Mouse (Mus musculus): Measurements from ENCODE around the gene Rhox3f. TPM values are rescaled to one million over a fixed set of nuclear protein-coding genes. Genes with fewer than 3 reads are reported as not detected.
"Not testable (repeated sequence)": the region's sequence is repeated elsewhere in the genome, so short reads cannot be mapped to it uniquely, and the experiment has no call there.

Gene Rhox3f
- total RNA-seq (2014; fragmentation: Nextera tagmentation) (not detected in 2 replicates), total RNA-seq (2017) (not detected in 2 replicates), polyA plus RNA-seq (2012) (not detected in 2 replicates)

DNA sequence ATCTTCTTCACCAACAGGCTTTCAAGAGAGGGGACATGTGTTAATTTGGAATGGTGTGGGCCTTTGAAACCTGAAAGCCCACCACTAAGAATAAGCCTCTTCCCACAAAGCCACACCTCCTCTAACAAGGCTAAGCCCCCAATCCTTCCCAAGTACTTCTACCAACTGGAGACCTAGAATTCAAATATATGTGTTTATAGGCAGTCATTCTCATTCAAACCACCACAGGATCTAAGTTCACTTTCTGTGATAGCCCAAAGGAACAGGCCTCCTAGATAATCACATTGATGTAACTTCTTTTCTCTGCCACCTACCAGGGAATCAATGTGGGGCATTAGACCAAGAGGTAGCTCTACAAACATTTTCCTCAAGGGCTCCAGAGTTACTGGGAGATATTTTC, at the start of gene Rhox3f:
TSS of gene Rhox3f (plus strand) at position 301 of the 400 bp plus-strand sequence.
- not testable (repeated sequence) for ATAC-seq (ENCODE audit: extremely low read depth, insufficient number of reproducible peaks, low FRiP score, poor library complexity, severe bottlenecking); H3K36me3 ChIP-seq (replicated peaks); H3K27me3 ChIP-seq (ENCODE audit: insufficient read depth, low read length); H3K9me3 ChIP-seq (replicated peaks); H3K4me1 ChIP-seq (ENCODE audit: insufficient read depth, low read depth, low read length); DNase-seq (ENCODE audit: low spot score); H3K4me3 ChIP-seq (ENCODE audit: low read depth, low read length)

- not testable (repeated sequence) for ATAC-seq (ENCODE audit: extremely low read depth, insufficient number of reproducible peaks, low FRiP score, poor library complexity, severe bottlenecking); DNase-seq (ENCODE audit: low spot score); H3K27me3 ChIP-seq (ENCODE audit: insufficient read depth, low read length); H3K36me3 ChIP-seq (replicated peaks); H3K4me1 ChIP-seq (ENCODE audit: insufficient read depth, low read depth, low read length); H3K4me3 ChIP-seq (ENCODE audit: low read depth, low read length); H3K9me3 ChIP-seq (replicated peaks)
These were observed 39.1 kb upstream of the Rhox3f start, which contains the start of gene Rhox3e for GRCm38 (mm10) chrX:37541719-37542118. Gene Rhox3e (plus strand): TSS chrX:37542019.

DNA sequence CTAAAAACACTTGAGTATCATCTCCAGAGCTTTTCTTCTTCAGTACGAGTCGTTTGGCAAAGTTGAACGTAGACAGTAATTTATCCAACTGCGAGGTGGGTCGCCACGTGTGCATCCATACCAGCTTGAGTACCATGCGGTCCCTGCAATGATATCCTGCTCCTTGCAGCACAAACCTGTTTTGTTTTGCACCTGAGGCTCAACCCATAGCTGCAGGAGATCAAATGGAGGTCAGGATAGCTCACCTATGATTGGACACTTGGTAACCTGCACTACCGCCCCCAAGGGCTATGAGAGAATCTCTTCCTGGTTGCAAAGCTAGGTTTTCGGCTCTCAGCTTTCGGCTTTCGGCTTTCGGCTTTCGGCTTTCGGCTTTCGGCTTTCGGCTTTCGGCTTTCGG, 23.7 kb upstream of the Rhox3f start, which contains the start of gene Rhox4e:
TSS of gene Rhox4e (plus strand) at position 301 of the 400 bp plus-strand sequence.
- not testable (repeated sequence) for DNase-seq (ENCODE audit: low spot score); H3K9me3 ChIP-seq (replicated peaks); H3K36me3 ChIP-seq (replicated peaks); H3K4me3 ChIP-seq (ENCODE audit: low read depth, low read length); H3K4me1 ChIP-seq (ENCODE audit: insufficient read depth, low read depth, low read length); ATAC-seq (ENCODE audit: extremely low read depth, insufficient number of reproducible peaks, low FRiP score, poor library complexity, severe bottlenecking); H3K27me3 ChIP-seq (ENCODE audit: insufficient read depth, low read length)

- not testable (repeated sequence) for H3K27me3 ChIP-seq (ENCODE audit: insufficient read depth, low read length); DNase-seq (ENCODE audit: low spot score); H3K4me3 ChIP-seq (ENCODE audit: low read depth, low read length); H3K36me3 ChIP-seq (replicated peaks); ATAC-seq (ENCODE audit: extremely low read depth, insufficient number of reproducible peaks, low FRiP score, poor library complexity, severe bottlenecking); H3K4me1 ChIP-seq (ENCODE audit: insufficient read depth, low read depth, low read length); H3K9me3 ChIP-seq (replicated peaks)
These were observed 9.7 kb upstream of the Rhox3f start, which contains the start of gene Rhox2f for GRCm38 (mm10) chrX:37571105-37571504. Gene Rhox2f (plus strand): TSS chrX:37571405.

DNA sequence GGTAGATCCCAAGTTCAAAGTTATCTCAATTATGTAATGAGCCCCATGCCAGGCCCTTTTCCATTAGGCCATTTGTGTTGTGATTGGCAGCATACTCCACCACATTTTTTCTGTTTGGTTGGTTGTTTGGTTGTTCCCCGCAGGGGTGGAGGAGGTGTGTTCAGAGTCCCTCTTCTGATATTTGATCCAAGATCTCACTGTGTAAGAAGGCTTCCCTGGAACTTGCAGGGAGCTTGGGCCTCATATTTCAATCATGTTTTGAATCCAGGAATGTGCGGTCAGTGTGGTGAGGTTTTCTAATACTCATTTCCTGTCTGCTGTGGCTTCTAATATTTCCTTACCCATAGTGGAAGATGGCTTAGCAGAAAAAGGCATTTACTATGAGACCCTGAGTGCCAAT, 8.2 kb upstream of the Rhox3f start:
- H3K4me3 ChIP-seq (ENCODE audit: low read depth, low read length); ATAC-seq (ENCODE audit: extremely low read depth, insufficient number of reproducible peaks, low FRiP score, poor library complexity, severe bottlenecking); DNase-seq (ENCODE audit: low spot score); H3K4me1 ChIP-seq (ENCODE audit: insufficient read depth, low read depth, low read length); H3K36me3 ChIP-seq (replicated peaks); H3K9me3 ChIP-seq (replicated peaks); H3K27me3 ChIP-seq (ENCODE audit: insufficient read depth, low read length): not testable (repeated sequence)

GRCm38 (mm10) chrX:37607604-37608003, 26.8 kb downstream of the Rhox3f start, which contains the start of gene Rhox4f:
Gene Rhox4f (minus strand): TSS chrX:37607704.
- H3K36me3 ChIP-seq (replicated peaks); H3K9me3 ChIP-seq (replicated peaks); H3K4me1 ChIP-seq (ENCODE audit: insufficient read depth, low read depth, low read length); DNase-seq (ENCODE audit: low spot score); H3K4me3 ChIP-seq (ENCODE audit: low read depth, low read length); H3K27me3 ChIP-seq (ENCODE audit: insufficient read depth, low read length); ATAC-seq (ENCODE audit: extremely low read depth, insufficient number of reproducible peaks, low FRiP score, poor library complexity, severe bottlenecking): not testable (repeated sequence)

GRCm38 (mm10) chrX:37628512-37628911, 47.7 kb downstream of the Rhox3f start, which contains the start of gene Rhox3g:
Gene Rhox3g (minus strand): TSS chrX:37628612.
- not testable (repeated sequence) for ATAC-seq (ENCODE audit: extremely low read depth, insufficient number of reproducible peaks, low FRiP score, poor library complexity, severe bottlenecking); H3K4me3 ChIP-seq (ENCODE audit: low read depth, low read length)

More at GRCm38 (mm10) chrX:37628512-37628911, 47.7 kb downstream of the Rhox3f start, which contains the start of gene Rhox3g:
- DNase-seq (ENCODE audit: low spot score); H3K36me3 ChIP-seq (replicated peaks); H3K27me3 ChIP-seq (ENCODE audit: insufficient read depth, low read length); H3K9me3 ChIP-seq (replicated peaks); H3K4me1 ChIP-seq (ENCODE audit: insufficient read depth, low read depth, low read length): not testable (repeated sequence)

Other genes starting within 250 kb of the Rhox3f start
Only the 20 nearest of the 21 such genes appear.
- gene Rhox3a2, start 201.0 kb upstream of the Rhox3f start, total RNA-seq (2014; fragmentation: Nextera tagmentation) = not detected in 2 replicates
- gene Rhox3a2, start 201.0 kb upstream of the Rhox3f start, total RNA-seq (2017) = 0.22 TPM in 1 of 2 replicates, not detected in the other
- not detected in 2 replicates for gene Rhox3a2, start 201.0 kb upstream of the Rhox3f start, polyA plus RNA-seq (2012)
- gene Rhox4a2, start 190.1 kb upstream of the Rhox3f start, total RNA-seq (2014; fragmentation: Nextera tagmentation) = not detected in 2 replicates
- not detected in 2 replicates for gene Rhox4a2, start 190.1 kb upstream of the Rhox3f start, total RNA-seq (2017)
- gene Rhox4a2, start 190.1 kb upstream of the Rhox3f start, polyA plus RNA-seq (2012) = not detected in 2 replicates
- not detected in 2 replicates for gene Rhox2b, start 168.9 kb upstream of the Rhox3f start, total RNA-seq (2014; fragmentation: Nextera tagmentation)
- gene Rhox2b, start 168.9 kb upstream of the Rhox3f start, total RNA-seq (2017) = 0.33 TPM in 1 of 2 replicates, not detected in the other
- gene Rhox2b, start 168.9 kb upstream of the Rhox3f start, polyA plus RNA-seq (2012) = not detected in 2 replicates
- gene Rhox4b, start 148.5 kb upstream of the Rhox3f start, total RNA-seq (2014; fragmentation: Nextera tagmentation) = not detected in 2 replicates
- not detected in 2 replicates for gene Rhox4b, start 148.5 kb upstream of the Rhox3f start, total RNA-seq (2017)
- not detected in 2 replicates for gene Rhox4b, start 148.5 kb upstream of the Rhox3f start, polyA plus RNA-seq (2012)
- gene Rhox2c, start 127.3 kb upstream of the Rhox3f start, total RNA-seq (2014; fragmentation: Nextera tagmentation) = not detected in 2 replicates
- gene Rhox2c, start 127.3 kb upstream of the Rhox3f start, total RNA-seq (2017) = not detected in 2 replicates
- not detected in 2 replicates for gene Rhox2c, start 127.3 kb upstream of the Rhox3f start, polyA plus RNA-seq (2012)
- gene Rhox3c, start 122.4 kb upstream of the Rhox3f start, total RNA-seq (2014; fragmentation: Nextera tagmentation) = not detected in 2 replicates
- gene Rhox3c, start 122.4 kb upstream of the Rhox3f start, total RNA-seq (2017) = not detected in 2 replicates
- not detected in 2 replicates for gene Rhox3c, start 122.4 kb upstream of the Rhox3f start, polyA plus RNA-seq (2012)
- gene Rhox4c, start 100.7 kb upstream of the Rhox3f start, total RNA-seq (2014; fragmentation: Nextera tagmentation) = not detected in 2 replicates
- gene Rhox4c, start 100.7 kb upstream of the Rhox3f start, total RNA-seq (2017) = not detected in 2 replicates
- gene Rhox4c, start 100.7 kb upstream of the Rhox3f start, polyA plus RNA-seq (2012) = not detected in 2 replicates
- gene Rhox2d, start 87.6 kb upstream of the Rhox3f start, total RNA-seq (2014; fragmentation: Nextera tagmentation) = not detected in 2 replicates
- gene Rhox2d, start 87.6 kb upstream of the Rhox3f start, total RNA-seq (2017) = not detected in 2 replicates
- gene Rhox2d, start 87.6 kb upstream of the Rhox3f start, polyA plus RNA-seq (2012) = not detected in 2 replicates
- not detected in 2 replicates for gene Rhox4d, start 66.6 kb upstream of the Rhox3f start, total RNA-seq (2014; fragmentation: Nextera tagmentation)
- 0.17 TPM in 1 of 2 replicates, not detected in the other for gene Rhox4d, start 66.6 kb upstream of the Rhox3f start, total RNA-seq (2017)
- not detected in 2 replicates for gene Rhox4d, start 66.6 kb upstream of the Rhox3f start, polyA plus RNA-seq (2012)
- not detected in 2 replicates for gene Rhox2e, start 50.5 kb upstream of the Rhox3f start, total RNA-seq (2014; fragmentation: Nextera tagmentation)
- not detected in 2 replicates for gene Rhox2e, start 50.5 kb upstream of the Rhox3f start, total RNA-seq (2017)
- not detected in 2 replicates for gene Rhox2e, start 50.5 kb upstream of the Rhox3f start, polyA plus RNA-seq (2012)
- not detected in 2 replicates for gene Rhox3e, start 39.0 kb upstream of the Rhox3f start, total RNA-seq (2014; fragmentation: Nextera tagmentation)
- not detected in 2 replicates for gene Rhox3e, start 39.0 kb upstream of the Rhox3f start, total RNA-seq (2017)
- gene Rhox3e, start 39.0 kb upstream of the Rhox3f start, polyA plus RNA-seq (2012) = not detected in 2 replicates
- not detected in 2 replicates for gene Rhox4e, start 23.6 kb upstream of the Rhox3f start, total RNA-seq (2014; fragmentation: Nextera tagmentation)
- not detected in 2 replicates for gene Rhox4e, start 23.6 kb upstream of the Rhox3f start, total RNA-seq (2017)
- not detected in 2 replicates for gene Rhox4e, start 23.6 kb upstream of the Rhox3f start, polyA plus RNA-seq (2012)
- gene Rhox2f, start 9.6 kb upstream of the Rhox3f start, total RNA-seq (2014; fragmentation: Nextera tagmentation) = not detected in 2 replicates
- gene Rhox2f, start 9.6 kb upstream of the Rhox3f start, total RNA-seq (2017) = not detected in 2 replicates
- not detected in 2 replicates for gene Rhox2f, start 9.6 kb upstream of the Rhox3f start, polyA plus RNA-seq (2012)
- gene Rhox4f, start 26.7 kb downstream of the Rhox3f start, total RNA-seq (2014; fragmentation: Nextera tagmentation) = not detected in 2 replicates
- gene Rhox4f, start 26.7 kb downstream of the Rhox3f start, total RNA-seq (2017) = not detected in 2 replicates
- not detected in 2 replicates for gene Rhox4f, start 26.7 kb downstream of the Rhox3f start, polyA plus RNA-seq (2012)
- not detected in 2 replicates for gene Rhox3g, start 47.6 kb downstream of the Rhox3f start, total RNA-seq (2014; fragmentation: Nextera tagmentation)
- gene Rhox3g, start 47.6 kb downstream of the Rhox3f start, total RNA-seq (2017) = not detected in 2 replicates
- not detected in 2 replicates for gene Rhox3g, start 47.6 kb downstream of the Rhox3f start, polyA plus RNA-seq (2012)
- not detected in 2 replicates for gene Rhox2g, start 62.5 kb downstream of the Rhox3f start, total RNA-seq (2014; fragmentation: Nextera tagmentation)
- gene Rhox2g, start 62.5 kb downstream of the Rhox3f start, total RNA-seq (2017) = not detected in 2 replicates
- gene Rhox2g, start 62.5 kb downstream of the Rhox3f start, polyA plus RNA-seq (2012) = not detected in 2 replicates
- gene Rhox4g, start 70.3 kb downstream of the Rhox3f start, total RNA-seq (2014; fragmentation: Nextera tagmentation) = not detected in 2 replicates
- gene Rhox4g, start 70.3 kb downstream of the Rhox3f start, total RNA-seq (2017) = 0.16 TPM in 1 of 2 replicates, not detected in the other
- gene Rhox4g, start 70.3 kb downstream of the Rhox3f start, polyA plus RNA-seq (2012) = not detected in 2 replicates
- gene Rhox3h, start 87.8 kb downstream of the Rhox3f start, total RNA-seq (2014; fragmentation: Nextera tagmentation) = not detected in 2 replicates
- not detected in 2 replicates for gene Rhox3h, start 87.8 kb downstream of the Rhox3f start, total RNA-seq (2017)
- gene Rhox3h, start 87.8 kb downstream of the Rhox3f start, polyA plus RNA-seq (2012) = not detected in 2 replicates
- gene Rhox2h, start 92.3 kb downstream of the Rhox3f start, total RNA-seq (2014; fragmentation: Nextera tagmentation) = not detected in 2 replicates
- gene Rhox2h, start 92.3 kb downstream of the Rhox3f start, total RNA-seq (2017) = 0.60 and 0.93 TPM in 2 replicates
- gene Rhox2h, start 92.3 kb downstream of the Rhox3f start, polyA plus RNA-seq (2012) = 0.07 TPM in 1 of 2 replicates, not detected in the other
- not detected in 2 replicates for gene Rhox5, start 223.8 kb downstream of the Rhox3f start, total RNA-seq (2014; fragmentation: Nextera tagmentation)
- gene Rhox5, start 223.8 kb downstream of the Rhox3f start, total RNA-seq (2017) = 0.41 and 2.0 TPM in 2 replicates
- gene Rhox5, start 223.8 kb downstream of the Rhox3f start, polyA plus RNA-seq (2012) = 0.21 and 0.41 TPM in 2 replicates

Measured in G1E (cell line).